Mouse (Mus musculus) skeletal muscle tissue, adult 2 months (tissue): Measurements from ENCODE around the gene 2300009A05Rik.

Experiments
- DNase-seq: peaks from one replicate; pipeline ENCODE4 v3.0.0-alpha.2; 2012; ENCODE audit warnings: low read depth, low spot score

Gene 2300009A05Rik

GRCm38 (mm10) chr9:63398611-63399462 lies at the start of gene 2300009A05Rik:
2300009A05Rik (minus strand) TSS chr9:63399246.
- DNase-seq = peak; percentile 95

- DNase-seq = peak; percentile 57
Measured at GRCm38 (mm10) chr9:63443695-63444094, 44.6 kb upstream of the 2300009A05Rik start.

- DNase-seq = no peak
Measured at GRCm38 (mm10) chr9:63430652-63431051, 31.6 kb upstream of the 2300009A05Rik start.

GRCm38 (mm10) chr9:63421096-63421736 lies 22.2 kb upstream of the 2300009A05Rik start:
- no peak for DNase-seq

GRCm38 (mm10) chr9:63420396-63420795 lies 21.4 kb upstream of the 2300009A05Rik start:
- DNase-seq = no peak

- DNase-seq = no peak
Measured at GRCm38 (mm10) chr9:63400176-63400575, 1.1 kb upstream of the 2300009A05Rik start.

GRCm38 (mm10) chr9:63399463-63399815 lies 393 bp upstream of the 2300009A05Rik start:
- DNase-seq = no peak

GRCm38 (mm10) chr9:63395612-63396011 lies 3.4 kb downstream of the 2300009A05Rik start:
- no peak for DNase-seq

GRCm38 (mm10) chr9:63391307-63391706 lies 7.7 kb downstream of the 2300009A05Rik start:
- DNase-seq = no peak

- no peak for DNase-seq
Measured at GRCm38 (mm10) chr9:63382761-63383160, 16.3 kb downstream of the 2300009A05Rik start.

- DNase-seq = no peak
Measured at GRCm38 (mm10) chr9:63380326-63380725, 18.7 kb downstream of the 2300009A05Rik start.

- DNase-seq = no peak
Measured at GRCm38 (mm10) chr9:63378174-63378573, 20.9 kb downstream of the 2300009A05Rik start.

- DNase-seq = peak; percentile 83
Measured at GRCm38 (mm10) chr9:63377270-63378142, 21.5 kb downstream of the 2300009A05Rik start, which contains the start of gene Map2k5. Map2k5 (minus strand) TSS chr9:63377902.

GRCm38 (mm10) chr9:63373315-63373714 lies 25.7 kb downstream of the 2300009A05Rik start:
- DNase-seq = peak; percentile 15

GRCm38 (mm10) chr9:63372541-63372940 lies 26.5 kb downstream of the 2300009A05Rik start:
- DNase-seq = no peak

- DNase-seq = no peak
Measured at GRCm38 (mm10) chr9:63360410-63360809, 38.6 kb downstream of the 2300009A05Rik start.

GRCm38 (mm10) chr9:63359016-63359415 lies 40.0 kb downstream of the 2300009A05Rik start:
- no peak for DNase-seq

- DNase-seq = no peak
Measured at GRCm38 (mm10) chr9:63356721-63357120, 42.3 kb downstream of the 2300009A05Rik start.

- no peak for DNase-seq
Measured at GRCm38 (mm10) chr9:63356278-63356677, 42.8 kb downstream of the 2300009A05Rik start.

- DNase-seq = no peak
Measured at GRCm38 (mm10) chr9:63354168-63354567, 44.9 kb downstream of the 2300009A05Rik start.

- DNase-seq = no peak
Measured at GRCm38 (mm10) chr9:63350030-63350429, 49.0 kb downstream of the 2300009A05Rik start.

- no peak for DNase-seq
Measured at GRCm38 (mm10) chr9:63349241-63349640, 49.8 kb downstream of the 2300009A05Rik start.
